Mouse (Mus musculus) liver, embryonic 13.5 days (tissue): ENCODE measurements around the gene Syt17. TPM values are rescaled to one million over a fixed set of nuclear protein-coding genes. Genes with fewer than 3 reads are reported as not detected.

Source experiments
- ATAC-seq: fragments of 200-750 bp; cut with Nextera tagmentation; 2 replicates; pipeline ENCODE4 v1.8.0; 2017; ENCODE audit warnings: low read depth, mild to moderate bottlenecking, moderate number of reproducible peaks, moderate library complexity
- DNase-seq: peaks from one replicate; pipeline ENCODE4 v3.0.0; 2022
- H3K27ac ChIP-seq: fragments of 300-500 bp; sonication (generic); 2 replicates; pipeline ENCODE4 v1.5.1; 2015; ENCODE audit warnings: moderate library complexity, mild to moderate bottlenecking, inconsistent platforms
- H3K27me3 ChIP-seq: fragments of 300-500 bp; sonication (generic); 2 replicates; pipeline ENCODE4 v1.6.1; 2015; ENCODE audit warnings: mild to moderate bottlenecking, inconsistent platforms
- H3K36me3 ChIP-seq: fragments of 300-500 bp; sonication (generic); 2 replicates; pipeline ENCODE4 v1.6.1; 2015; ENCODE audit warnings: mild to moderate bottlenecking, inconsistent platforms
- H3K4me1 ChIP-seq: fragments of 300-500 bp; sonication (generic); replicated peaks from 2 replicates; pipeline ENCODE4 v1.6.1; 2015; ENCODE audit warnings: inconsistent platforms
- H3K4me2 ChIP-seq: fragments of 300-500 bp; sonication (generic); 2 replicates; pipeline ENCODE4 v1.6.1; 2015; ENCODE audit warnings: inconsistent platforms, mild to moderate bottlenecking, moderate library complexity
- H3K4me3 ChIP-seq: fragments of 300-500 bp; sonication (generic); replicated peaks from 2 replicates; pipeline ENCODE4 v1.5.1; 2015; ENCODE audit warnings: mild to moderate bottlenecking, inconsistent platforms
- H3K9ac ChIP-seq: fragments of 300-500 bp; sonication (generic); 2 replicates; pipeline ENCODE4 v1.6.1; 2015; ENCODE audit warnings: mild to moderate bottlenecking, inconsistent platforms
- H3K9me3 ChIP-seq: fragments of 300-500 bp; sonication (generic); replicated peaks from 2 replicates; pipeline ENCODE4 v1.6.1; 2016; ENCODE audit warnings: inconsistent platforms
- WGBS: fragments of 180-500 bp; shearing (Covaris S2); methylation state at CpG from one replicate; pipeline ENCODE4 v1.1.7; 2015; ENCODE audit not compliant: insufficient replicate concordance; 5-methylcytosine and 5-hydroxymethylcytosine counted together
- polyA plus RNA-seq: library from polyadenylated mRNA; unstranded; fragments of >200 nt; fragmentation: Nextera tagmentation; extraction: Ambion mirVana; gene quantifications from 2 replicates; pipeline ENCODE4 v1.2.1, GENCODE M21; 2015

The Syt17 gene
- polyA plus RNA-seq, 1 experiment from 2014 or later, result 0.07 TPM

GRCm38 (mm10) chr7:118482001-118482400 lies 34.0 kb upstream of the Syt17 start:
- no peak for ATAC-seq
- no peak overlapping the region for H3K27ac ChIP-seq

GRCm38 (mm10) chr7:118481047-118481810 lies 33.2 kb upstream of the Syt17 start:
- no peaks in the 10 kb centered on the region for H3K36me3 ChIP-seq
- no peaks in the 10 kb centered on the region for H3K4me1 ChIP-seq
- H3K27ac ChIP-seq, result no peak overlapping the region
- 49% methylated on average over 10 of the region's 10 CpGs for WGBS
- no peak for DNase-seq
- ATAC-seq, result no peak
- no peaks in the 10 kb centered on the region for H3K27me3 ChIP-seq
- H3K4me2 ChIP-seq, result no peak overlapping the region
- H3K4me3 ChIP-seq, result no peak overlapping the region
- H3K9ac ChIP-seq, result no peak overlapping the region
- no peaks in the 10 kb centered on the region for H3K9me3 ChIP-seq

More at GRCm38 (mm10) chr7:118482001-118482400, 34.0 kb upstream of the Syt17 start:
- Histone ChIP-seq H3K27me3 (no peaks in the 10 kb centered on the region), H3K4me1 (no peaks in the 10 kb centered on the region), H3K4me2 (no peak overlapping the region), H3K4me3 (no peak overlapping the region), H3K36me3 (no peaks in the 10 kb centered on the region), H3K9ac (no peak overlapping the region), H3K9me3 (no peaks in the 10 kb centered on the region)
- 74% methylated on average over 2 of the region's 2 CpGs for WGBS
- no peak for DNase-seq

- 81% methylated on average over 9 of the region's 9 CpGs for WGBS
- H3K4me2 ChIP-seq, result no peak overlapping the region
- DNase-seq (no peak), ATAC-seq (no peak)
- no peak overlapping the region for H3K9ac ChIP-seq
- H3K4me3 ChIP-seq, result no peak overlapping the region
- no peaks in the 10 kb centered on the region for H3K27me3 ChIP-seq
- no peak overlapping the region for H3K27ac ChIP-seq
- no peaks in the 10 kb centered on the region for H3K36me3 ChIP-seq
- H3K4me1 ChIP-seq, result no peaks in the 10 kb centered on the region
- H3K9me3 ChIP-seq, result no peaks in the 10 kb centered on the region
Measured at GRCm38 (mm10) chr7:118480160-118480709, 32.2 kb upstream of the Syt17 start.

DNA sequence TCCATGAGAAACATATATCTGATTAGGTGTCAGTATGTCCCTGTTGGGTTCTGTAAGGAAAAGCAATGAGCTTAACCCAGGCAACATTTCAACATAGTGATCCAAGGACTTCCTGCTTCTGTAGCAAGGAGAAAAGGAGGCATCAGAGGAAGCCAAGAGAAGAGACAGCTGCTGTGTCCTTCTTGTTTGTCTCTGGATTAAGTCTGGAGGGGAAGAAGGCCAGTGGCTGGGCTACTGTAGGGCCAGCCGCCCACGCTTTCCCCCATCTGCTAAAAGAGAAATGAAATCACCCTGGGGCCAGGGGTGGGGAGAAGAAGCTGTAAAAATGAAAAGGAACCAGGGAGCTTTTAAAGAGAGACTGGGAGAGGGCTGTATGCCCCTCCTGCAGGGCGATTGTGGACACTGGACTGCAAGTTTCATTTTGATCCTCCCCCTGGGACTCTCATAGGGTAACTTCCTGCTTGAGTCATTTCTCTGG lies 30.9 kb upstream of the Syt17 start:
- H3K36me3 ChIP-seq, result no peaks in the 10 kb centered on the region
- peak overlapping the region; percentile 3; the same call in 1 of the 2 replicates for H3K27ac ChIP-seq
- no peak overlapping the region for H3K4me3 ChIP-seq
- no peak overlapping the region for H3K9ac ChIP-seq
- DNase-seq, result no peak
- H3K27me3 ChIP-seq, result no peaks in the 10 kb centered on the region
- ATAC-seq, result no peak
- H3K4me1 ChIP-seq, result no peaks in the 10 kb centered on the region
- no peaks in the 10 kb centered on the region for H3K9me3 ChIP-seq
- H3K4me2 ChIP-seq, result no peak overlapping the region
- 45% methylated on average over 3 of the region's 3 CpGs for WGBS

- Histone ChIP-seq H3K4me1 (no peaks in the 10 kb centered on the region), H3K27ac (no peak overlapping the region), H3K9ac (no peak overlapping the region), H3K36me3 (no peaks in the 10 kb centered on the region), H3K4me2 (no peak overlapping the region), H3K9me3 (no peaks in the 10 kb centered on the region), H3K27me3 (no peaks in the 10 kb centered on the region), H3K4me3 (no peak overlapping the region)
- DNase-seq (no peak), ATAC-seq (no peak)
- WGBS, result 55% methylated on average over 5 of the region's 5 CpGs
Measured at GRCm38 (mm10) chr7:118476428-118476827, 28.4 kb upstream of the Syt17 start.

GRCm38 (mm10) chr7:118475008-118475705 lies 27.1 kb upstream of the Syt17 start:
- Histone ChIP-seq H3K4me3 (no peak overlapping the region), H3K4me2 (no peak overlapping the region), H3K36me3 (no peaks in the 10 kb centered on the region), H3K9me3 (no peaks in the 10 kb centered on the region), H3K27ac (no peak overlapping the region), H3K4me1 (peaks cover 4% of the 10 kb centered on the region), H3K27me3 (no peaks in the 10 kb centered on the region), H3K9ac (no peak overlapping the region)
- no peak for ATAC-seq
- WGBS, result 71% methylated on average over 7 of the region's 7 CpGs
- DNase-seq, result no peak

DNA sequence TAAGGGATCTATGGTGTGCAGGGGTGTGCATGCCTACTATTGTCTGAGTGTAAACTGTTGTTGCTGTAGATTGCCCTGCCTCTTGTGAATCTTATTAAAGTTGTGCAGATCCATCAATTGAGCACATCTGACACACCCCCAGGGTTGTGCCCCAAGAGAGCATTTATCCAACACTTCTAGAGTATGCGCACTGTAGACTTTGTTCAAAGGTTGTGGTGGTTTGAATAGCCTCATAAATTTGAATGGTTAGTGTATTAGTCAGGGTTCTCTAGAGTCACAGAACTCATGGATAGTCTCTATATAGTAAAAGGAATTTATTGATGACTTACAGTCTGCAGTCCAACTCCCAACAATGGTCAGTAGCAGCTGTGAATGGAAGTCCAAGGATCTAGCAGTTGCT lies 24.9 kb upstream of the Syt17 start:
- DNase-seq (no peak), ATAC-seq (no peak)
- Histone ChIP-seq H3K9ac (no peak overlapping the region), H3K27ac (no peak overlapping the region), H3K4me1 (peaks cover 5% of the 10 kb centered on the region), H3K4me3 (no peak overlapping the region), H3K36me3 (no peaks in the 10 kb centered on the region), H3K4me2 (no peak overlapping the region), H3K9me3 (no peaks in the 10 kb centered on the region), H3K27me3 (no peaks in the 10 kb centered on the region)
- 70% methylated on average over 1 of the region's 1 CpGs for WGBS

- no peak for DNase-seq
- Histone ChIP-seq H3K9me3 (no peaks in the 10 kb centered on the region), H3K4me3 (no peak overlapping the region), H3K27ac (no peak overlapping the region), H3K4me1 (peaks cover 5% of the 10 kb centered on the region), H3K27me3 (no peaks in the 10 kb centered on the region), H3K36me3 (no peaks in the 10 kb centered on the region), H3K9ac (no peak overlapping the region), H3K4me2 (no peak overlapping the region)
- 84% methylated on average over 3 of the region's 3 CpGs for WGBS
- ATAC-seq, result no peak
Measured at GRCm38 (mm10) chr7:118468060-118468459, 20.0 kb upstream of the Syt17 start.

- DNase-seq, result no peak
- no peaks in the 10 kb centered on the region for H3K36me3 ChIP-seq
- no peak for ATAC-seq
- no peak overlapping the region for H3K9ac ChIP-seq
- 33% methylated on average over 4 of the region's 4 CpGs for WGBS
- H3K9me3 ChIP-seq, result no peaks in the 10 kb centered on the region
- H3K4me1 ChIP-seq, result peaks cover 6% of the 10 kb centered on the region; the same call in 1 of the 2 replicates
- no peak overlapping the region for H3K4me2 ChIP-seq
- no peaks in the 10 kb centered on the region for H3K27me3 ChIP-seq
- no peak overlapping the region for H3K4me3 ChIP-seq
- no peak overlapping the region for H3K27ac ChIP-seq
Measured at GRCm38 (mm10) chr7:118464432-118464831, 16.4 kb upstream of the Syt17 start.

DNA sequence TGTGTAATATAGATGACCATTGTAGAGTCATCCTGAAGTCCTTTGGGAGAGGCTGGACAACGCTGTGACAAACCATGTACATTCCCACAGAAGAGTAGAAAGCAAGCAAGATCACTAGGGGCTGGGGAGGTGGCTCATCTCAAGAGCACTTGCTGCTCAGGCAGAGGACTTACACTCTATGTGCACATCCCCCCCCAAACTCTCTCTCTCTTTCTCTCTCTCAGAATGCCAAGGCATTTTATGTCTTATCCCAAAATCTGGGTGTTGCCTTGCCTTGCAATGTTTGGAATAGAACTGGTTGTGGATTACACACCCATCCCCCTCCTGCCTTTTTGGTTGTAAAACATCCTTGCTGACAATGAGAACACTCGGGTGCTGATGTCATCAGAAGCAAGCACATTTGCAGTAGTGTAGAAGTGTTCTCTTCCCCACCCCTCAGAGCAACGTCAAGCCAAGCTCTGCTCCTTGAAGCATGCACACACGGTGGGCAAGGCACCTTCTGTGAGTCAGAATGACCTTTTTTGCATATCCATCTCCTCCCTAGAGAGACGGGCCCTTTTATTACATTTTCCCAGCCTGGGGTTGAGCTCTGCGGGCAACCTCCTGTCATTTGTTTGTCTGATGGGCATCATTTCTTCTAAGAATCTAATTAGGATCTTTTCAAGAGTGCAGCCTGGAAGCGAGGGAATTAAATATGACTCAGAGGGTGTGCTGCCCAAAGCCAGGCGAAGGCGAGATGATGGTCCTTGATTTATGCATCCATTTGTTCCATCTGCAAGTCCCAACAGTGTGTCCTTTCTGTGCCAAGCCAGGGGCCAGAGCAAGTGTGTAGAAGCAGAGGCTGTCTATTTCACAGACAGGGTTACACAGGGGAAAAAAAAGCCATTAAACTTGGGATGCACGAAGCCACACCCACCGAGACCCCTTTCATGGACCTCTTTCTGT lies 15.1 kb upstream of the Syt17 start:
- Histone ChIP-seq H3K4me1 (peaks cover 6% of the 10 kb centered on the region; the same call in 1 of the 2 replicates), H3K27ac (no peak overlapping the region), H3K4me3 (no peak overlapping the region), H3K9ac (no peak overlapping the region), H3K36me3 (no peaks in the 10 kb centered on the region), H3K27me3 (no peaks in the 10 kb centered on the region), H3K4me2 (no peak overlapping the region), H3K9me3 (no peaks in the 10 kb centered on the region)
- DNase-seq, result no peak
- WGBS, result 46% methylated on average over 11 of the region's 11 CpGs
- ATAC-seq, result no peak
